Mouse (Mus musculus): ENCODE data around the gene Kncn.

GRCm38 (mm10) chr4:115846656-115847055 lies 37.5 kb upstream of the Kncn start:
- no peak for TF ChIP-seq CTCF (conservative IDR thresholded peaks at IDR 0.05; ENCODE audit: low read length)
- no peak for TF ChIP-seq NANOG (IDR thresholded peaks at IDR 0.05; ENCODE audit: borderline replicate concordance, low read length)
- no peak for TF ChIP-seq POU5F1 (IDR thresholded peaks at IDR 0.05; ENCODE audit: borderline replicate concordance, low read length)
